Mouse (Mus musculus) liver, postnatal 0 days (tissue): ENCODE data around the gene Fgf9.

Experiments used
- CTCF ChIP-seq: sonication (generic); IDR thresholded peaks from 2 replicates; pipeline ENCODE4 v1.5.1; 2016; ENCODE audit warnings: antibody characterized with exemption, low read depth
- EP300 ChIP-seq: IDR thresholded peaks from 2 replicates; pipeline ENCODE4 v1.6.1; 2016; ENCODE audit warnings: antibody characterized with exemption, low read depth, mild to moderate bottlenecking

GRCm38 (mm10) chr14:58113180-58113579, 42.8 kb downstream of the Fgf9 start:
- no peak for TF ChIP-seq EP300
- TF ChIP-seq CTCF, result no peak
